Mouse (Mus musculus): ENCODE results near the gene Zc3hav1. TPM values are rescaled to one million over a fixed set of nuclear protein-coding genes. Genes with fewer than 3 reads are reported as not detected.

Gene Zc3hav1
- polyA plus RNA-seq, 1 experiment from 2014 or later = 2.1 TPM

- no peaks in the 10 kb centered on the region for H3K4me1 ChIP-seq
- DNase-seq (ENCODE audit: low spot score) = no peak
- H3K27ac ChIP-seq (replicated peaks) = no peak overlapping the region
- H3K27me3 ChIP-seq (ENCODE audit: low read depth, poor library complexity, severe bottlenecking) = peaks cover 17% of the 10 kb centered on the region
- H3K4me3 ChIP-seq = no peak overlapping the region
- WGBS = 52% methylated on average over 7 of the region's 7 CpGs
- H3K9me3 ChIP-seq (replicated peaks) = no peaks in the 10 kb centered on the region
- H3K36me3 ChIP-seq = no peaks in the 10 kb centered on the region
Measured at GRCm38 (mm10) chr6:38345796-38346195, 8.6 kb downstream of the Zc3hav1 start.

- Histone ChIP-seq H3K27me3 (ENCODE audit: low read depth, poor library complexity, severe bottlenecking) (0 out of 2 replicates have a peak, but pooled peaks cover under 1% of the 10 kb centered on the region), H3K4me3 (no peak overlapping the region), H3K4me1 (no peaks in the 10 kb centered on the region), H3K9me3 (replicated peaks) (no peaks in the 10 kb centered on the region), H3K36me3 (no peaks in the 10 kb centered on the region), H3K27ac (replicated peaks) (no peak overlapping the region)
- DNase-seq (ENCODE audit: low spot score) = no peak
- 86% methylated on average over 7 of the region's 7 CpGs for WGBS
Measured at GRCm38 (mm10) chr6:38344006-38344670, 10.3 kb downstream of the Zc3hav1 start.

DNA sequence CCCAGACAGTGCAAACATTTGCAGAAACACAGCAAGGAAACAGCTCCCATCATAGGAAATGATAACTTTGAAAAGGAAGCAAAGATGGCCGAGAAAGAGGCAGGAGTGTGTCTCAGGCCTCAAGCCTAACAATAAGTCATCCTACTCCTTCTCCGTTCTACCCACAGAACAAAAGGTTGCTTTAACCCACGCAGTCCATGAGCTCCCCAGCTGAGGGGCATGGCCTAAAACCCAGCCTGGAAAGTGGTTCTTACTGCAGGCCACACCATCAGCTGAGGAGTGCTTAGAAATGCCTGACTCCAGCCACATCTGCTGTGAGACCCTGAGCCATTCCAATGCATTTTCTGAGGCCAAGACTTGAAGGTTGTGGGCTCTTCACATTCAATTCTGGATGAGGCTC, 10.8 kb downstream of the Zc3hav1 start:
- H3K27me3 ChIP-seq (ENCODE audit: low read depth, poor library complexity, severe bottlenecking) = no peaks in the 10 kb centered on the region
- 0 out of 2 replicates have a peak overlapping the region, but pooled peaks have one; percentile 6 for H3K27ac ChIP-seq (replicated peaks)
- no peak overlapping the region for H3K4me3 ChIP-seq
- no peaks in the 10 kb centered on the region for H3K36me3 ChIP-seq
- DNase-seq (ENCODE audit: low spot score) = no peak
- H3K9me3 ChIP-seq (replicated peaks) = no peaks in the 10 kb centered on the region
- H3K4me1 ChIP-seq = no peaks in the 10 kb centered on the region
- WGBS = 51% methylated on average over 3 of the region's 3 CpGs

DNA sequence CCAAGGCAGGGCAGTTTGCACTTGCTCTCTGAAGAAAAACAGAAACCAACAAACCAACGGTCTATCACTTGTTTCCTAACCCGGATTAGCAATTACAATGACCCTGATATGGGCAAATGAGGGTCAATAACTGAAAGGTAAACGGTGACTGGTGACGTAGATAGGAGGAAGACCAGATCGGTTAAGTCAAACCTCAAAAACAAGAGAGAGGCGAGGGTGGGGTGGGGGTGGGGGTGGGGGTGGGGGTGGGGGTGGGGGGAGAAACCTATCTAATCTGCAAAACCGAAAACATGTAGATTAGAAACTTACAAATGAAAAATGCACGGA, 11.8 kb downstream of the Zc3hav1 start:
- H3K27me3 ChIP-seq (ENCODE audit: low read depth, poor library complexity, severe bottlenecking) = no peaks in the 10 kb centered on the region
- H3K27ac ChIP-seq (replicated peaks) = no peak overlapping the region
- 76% methylated on average over 8 of the region's 8 CpGs for WGBS
- no peaks in the 10 kb centered on the region for H3K4me1 ChIP-seq
- H3K9me3 ChIP-seq (replicated peaks) = no peaks in the 10 kb centered on the region
- H3K36me3 ChIP-seq = no peaks in the 10 kb centered on the region
- DNase-seq (ENCODE audit: low spot score) = no peak
- no peak overlapping the region for H3K4me3 ChIP-seq

GRCm38 (mm10) chr6:38341751-38342665, 12.4 kb downstream of the Zc3hav1 start:
- no peak overlapping the region for H3K27ac ChIP-seq (replicated peaks)
- H3K4me3 ChIP-seq = no peak overlapping the region
- H3K4me1 ChIP-seq = no peaks in the 10 kb centered on the region
- H3K27me3 ChIP-seq (ENCODE audit: low read depth, poor library complexity, severe bottlenecking) = no peaks in the 10 kb centered on the region
- DNase-seq (ENCODE audit: low spot score) = no peak
- H3K9me3 ChIP-seq (replicated peaks) = no peaks in the 10 kb centered on the region
- WGBS = 74% methylated on average over 11 of the region's 11 CpGs
- no peaks in the 10 kb centered on the region for H3K36me3 ChIP-seq

- no peak for DNase-seq (ENCODE audit: low spot score)
- H3K27me3 ChIP-seq (ENCODE audit: low read depth, poor library complexity, severe bottlenecking) = no peaks in the 10 kb centered on the region
- no peaks in the 10 kb centered on the region for H3K9me3 ChIP-seq (replicated peaks)
- no peaks in the 10 kb centered on the region for H3K4me1 ChIP-seq
- no peaks in the 10 kb centered on the region for H3K36me3 ChIP-seq
- WGBS = 72% methylated on average over 2 of the region's 2 CpGs
- no peak overlapping the region for H3K4me3 ChIP-seq
- H3K27ac ChIP-seq (replicated peaks) = no peak overlapping the region
Measured at GRCm38 (mm10) chr6:38339078-38339477, 15.3 kb downstream of the Zc3hav1 start.

- no peak for DNase-seq (ENCODE audit: low spot score)
- H3K27me3 ChIP-seq (ENCODE audit: low read depth, poor library complexity, severe bottlenecking) = no peaks in the 10 kb centered on the region
- 84% methylated on average over 6 of the region's 6 CpGs for WGBS
- H3K27ac ChIP-seq (replicated peaks) = no peak overlapping the region
- H3K9me3 ChIP-seq (replicated peaks) = no peaks in the 10 kb centered on the region
- H3K4me3 ChIP-seq = no peak overlapping the region
- H3K4me1 ChIP-seq = peaks cover 4% of the 10 kb centered on the region; the same call in 1 of the 2 replicates
- H3K36me3 ChIP-seq = no peaks in the 10 kb centered on the region
Measured at GRCm38 (mm10) chr6:38337951-38338350, 16.5 kb downstream of the Zc3hav1 start.

DNA sequence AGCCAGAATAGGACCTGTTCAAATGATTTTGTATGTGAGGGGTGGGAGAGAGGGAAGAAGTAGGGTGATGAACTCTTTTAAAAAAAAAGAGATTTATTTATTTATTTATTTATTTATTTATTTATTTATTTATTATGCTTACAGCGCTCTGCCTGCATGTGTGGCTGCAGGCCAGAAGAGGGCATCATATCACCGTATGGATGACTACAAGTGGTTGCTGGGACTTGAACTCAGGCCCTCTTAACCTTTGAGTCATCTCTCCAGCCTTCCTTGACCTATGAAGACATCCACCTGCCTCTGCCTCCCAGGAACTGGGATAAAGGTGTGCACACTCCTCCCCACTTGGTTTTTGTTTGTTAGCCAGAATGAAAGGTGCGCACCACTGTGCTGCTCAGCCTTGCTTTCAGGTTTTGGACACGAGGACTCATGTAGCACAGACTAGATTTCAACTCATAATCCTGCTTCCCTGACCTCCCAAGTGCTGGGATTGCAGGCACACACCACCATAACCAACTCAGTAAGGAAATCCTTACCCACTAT, 17.2 kb downstream of the Zc3hav1 start:
- no peak overlapping the region for H3K4me3 ChIP-seq
- DNase-seq (ENCODE audit: low spot score) = no peak
- H3K27me3 ChIP-seq (ENCODE audit: low read depth, poor library complexity, severe bottlenecking) = no peaks in the 10 kb centered on the region
- H3K36me3 ChIP-seq = no peaks in the 10 kb centered on the region
- WGBS = 85% methylated on average over 4 of the region's 4 CpGs
- no peak overlapping the region for H3K27ac ChIP-seq (replicated peaks)
- H3K9me3 ChIP-seq (replicated peaks) = no peaks in the 10 kb centered on the region
- H3K4me1 ChIP-seq = peaks cover 4% of the 10 kb centered on the region; the same call in 1 of the 2 replicates

DNA sequence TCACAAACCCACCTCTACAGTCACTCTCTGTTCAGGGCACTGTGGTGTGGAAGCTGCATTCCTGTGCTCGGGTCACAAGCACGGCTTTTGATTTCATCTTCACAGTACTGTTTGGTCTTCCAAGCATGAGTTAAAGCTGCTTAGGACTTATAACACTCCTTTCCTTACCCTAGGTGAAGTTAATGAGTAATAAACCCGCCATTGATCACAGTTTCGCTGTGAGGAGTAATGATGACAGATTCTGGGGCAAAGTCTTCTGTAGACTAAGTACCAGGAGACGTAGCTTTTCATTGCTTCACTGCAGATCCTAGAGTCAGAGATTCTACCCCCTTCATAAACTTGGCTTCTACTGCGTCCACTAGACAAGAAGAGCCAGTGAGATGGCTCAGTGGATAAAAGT, 19.1 kb downstream of the Zc3hav1 start:
- H3K4me1 ChIP-seq = peaks cover 4% of the 10 kb centered on the region; the same call in 1 of the 2 replicates
- H3K4me3 ChIP-seq = no peak overlapping the region
- H3K36me3 ChIP-seq = no peaks in the 10 kb centered on the region
- H3K27me3 ChIP-seq (ENCODE audit: low read depth, poor library complexity, severe bottlenecking) = no peaks in the 10 kb centered on the region
- WGBS = 92% methylated on average over 6 of the region's 6 CpGs
- DNase-seq (ENCODE audit: low spot score) = no peak
- no peaks in the 10 kb centered on the region for H3K9me3 ChIP-seq (replicated peaks)
- no peak overlapping the region for H3K27ac ChIP-seq (replicated peaks)

- DNase-seq (ENCODE audit: low spot score) = peak; percentile 61
- Histone ChIP-seq H3K27me3 (ENCODE audit: low read depth, poor library complexity, severe bottlenecking) (no peaks in the 10 kb centered on the region), H3K4me1 (no peaks in the 10 kb centered on the region), H3K27ac (replicated peaks) (no peak overlapping the region), H3K4me3 (no peak overlapping the region), H3K9me3 (replicated peaks) (no peaks in the 10 kb centered on the region), H3K36me3 (no peaks in the 10 kb centered on the region)
- 27% methylated on average over 4 of the region's 4 CpGs for whole genome bisulfite sequencing
Measured at GRCm38 (mm10) chr6:38326596-38326995, 27.8 kb downstream of the Zc3hav1 start.

GRCm38 (mm10) chr6:38320621-38321020, 33.8 kb downstream of the Zc3hav1 start:
- no peaks in the 10 kb centered on the region for H3K4me1 ChIP-seq
- no peaks in the 10 kb centered on the region for H3K27me3 ChIP-seq (ENCODE audit: low read depth, poor library complexity, severe bottlenecking)
- no peak overlapping the region for H3K27ac ChIP-seq (replicated peaks)
- DNase-seq (ENCODE audit: low spot score) = no peak
- 94% methylated on average over 9 of the region's 9 CpGs for WGBS
- no peaks in the 10 kb centered on the region for H3K9me3 ChIP-seq (replicated peaks)
- H3K36me3 ChIP-seq = no peaks in the 10 kb centered on the region
- no peak overlapping the region for H3K4me3 ChIP-seq

DNA sequence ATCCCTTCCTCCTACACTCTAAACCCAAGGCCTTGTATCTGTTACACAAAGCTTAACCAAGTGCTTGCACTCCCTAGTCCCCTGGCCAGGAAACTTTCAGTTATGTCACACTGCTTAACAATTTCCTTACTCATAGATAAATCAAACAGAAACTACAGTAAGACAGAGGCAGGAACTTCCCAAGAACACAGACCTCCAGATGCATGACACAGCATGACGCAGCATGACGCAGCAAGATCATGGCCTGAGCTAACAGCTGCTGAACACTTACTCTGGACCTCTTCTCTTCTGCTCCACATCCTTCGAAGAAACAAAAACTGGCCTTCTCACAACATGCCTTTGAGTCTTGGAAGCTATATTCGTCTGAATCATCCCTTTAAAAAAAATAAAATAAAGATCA, 38.4 kb downstream of the Zc3hav1 start:
- no peaks in the 10 kb centered on the region for H3K9me3 ChIP-seq (replicated peaks)
- no peaks in the 10 kb centered on the region for H3K27me3 ChIP-seq (ENCODE audit: low read depth, poor library complexity, severe bottlenecking)
- WGBS = 89% methylated on average over 4 of the region's 4 CpGs
- DNase-seq (ENCODE audit: low spot score) = no peak
- H3K4me1 ChIP-seq = no peaks in the 10 kb centered on the region
- no peak overlapping the region for H3K27ac ChIP-seq (replicated peaks)
- no peaks in the 10 kb centered on the region for H3K36me3 ChIP-seq
- H3K4me3 ChIP-seq = no peak overlapping the region

- no peak for DNase-seq (ENCODE audit: low spot score)
- Histone ChIP-seq H3K9me3 (replicated peaks) (no peaks in the 10 kb centered on the region; the same call in 1 of the 2 replicates), H3K36me3 (no peaks in the 10 kb centered on the region)
Measured at GRCm38 (mm10) chr6:38309741-38310140, 44.7 kb downstream of the Zc3hav1 start.

More at GRCm38 (mm10) chr6:38309741-38310140, 44.7 kb downstream of the Zc3hav1 start:
- Histone ChIP-seq H3K4me3 (no peak overlapping the region), H3K4me1 (no peaks in the 10 kb centered on the region), H3K27me3 (ENCODE audit: low read depth, poor library complexity, severe bottlenecking) (no peaks in the 10 kb centered on the region), H3K27ac (replicated peaks) (no peak overlapping the region)
